Mouse (Mus musculus) left cerebral cortex, adult 18-20 months (tissue): Measurements from ENCODE around the gene 9430038I01Rik. TPM values are rescaled to one million over a fixed set of nuclear protein-coding genes. Genes with fewer than 3 reads are reported as not detected.
"Not testable (repeated sequence)": the region's sequence is repeated elsewhere in the genome, so short reads cannot be mapped to it uniquely, and the experiment has no call there.

ENCODE experiments used
- DNase-seq, 2 experiments: peaks; one replicate each; pipeline ENCODE4 v3.0.0; 2021 to 2022; ENCODE audit warnings: low spot score in 2 of 2, mixed read lengths in 1 of 2
- long read RNA-seq, 2 experiments: library from polyadenylated mRNA; stranded (forward); transcript quantifications; one replicate each; pipeline ENCODE4 v2.0.0; 2021
- total RNA-seq, 2 experiments: library from RNA; stranded (reverse); gene quantifications; 2 replicates each; pipeline ENCODE4 v1.2.3; 2021

9430038I01Rik gene
- total RNA-seq = 1 to 10 TPM; 3.1 to 4.3 TPM
- long read RNA-seq, experiment 1, partial matches to known transcripts = 0 of 4 reads
- long read RNA-seq, experiment 1, other reads (novel, unspliced or antisense) = 1 of 4 reads
- long read RNA-seq, experiment 2, transcript 9430038I01Rik-201 (4 exons, 1,126 nt) = major isoform, 9 of 14 reads
- long read RNA-seq, experiment 2, partial matches to known transcripts = 1 of 14 reads
- long read RNA-seq, experiment 2, other reads (novel, unspliced or antisense) = 2 of 14 reads

GRCm38 (mm10) chr7:137410337-137411197 is at the start of gene 9430038I01Rik:
Gene 9430038I01Rik (minus strand): TSS chr7:137410762.
- peak; percentile 96 to 97 for DNase-seq

- DNase-seq = no peak
Measured at GRCm38 (mm10) chr7:137445321-137445720, 34.8 kb upstream of the 9430038I01Rik start.

- DNase-seq = no peak
Measured at GRCm38 (mm10) chr7:137442951-137443350, 32.4 kb upstream of the 9430038I01Rik start.

GRCm38 (mm10) chr7:137438962-137439361 is 28.4 kb upstream of the 9430038I01Rik start:
- DNase-seq = not testable (repeated sequence)

GRCm38 (mm10) chr7:137438179-137438550 is 27.6 kb upstream of the 9430038I01Rik start:
- peak; percentile 32 to 53 for DNase-seq

GRCm38 (mm10) chr7:137437440-137438178 is 27.0 kb upstream of the 9430038I01Rik start, which contains the start of gene Glrx3:
Gene Glrx3 (plus strand): TSS chr7:137437614.
- peak; percentile 96 to 97 for DNase-seq

GRCm38 (mm10) chr7:137436901-137437300 is 26.3 kb upstream of the 9430038I01Rik start:
- no peak for DNase-seq

GRCm38 (mm10) chr7:137431769-137432603 is 21.4 kb upstream of the 9430038I01Rik start:
- no peak for DNase-seq

- DNase-seq = no peak
Measured at GRCm38 (mm10) chr7:137426693-137427092, 16.1 kb upstream of the 9430038I01Rik start.

- DNase-seq = no peak
Measured at GRCm38 (mm10) chr7:137421236-137421635, 10.7 kb upstream of the 9430038I01Rik start.

GRCm38 (mm10) chr7:137420550-137420949 is 10.0 kb upstream of the 9430038I01Rik start:
- DNase-seq = no peak

GRCm38 (mm10) chr7:137414710-137415109 is 4.1 kb upstream of the 9430038I01Rik start:
- no peak for DNase-seq

GRCm38 (mm10) chr7:137407428-137408058 is 3.0 kb downstream of the 9430038I01Rik start:
- DNase-seq = no peak

- no peak for DNase-seq
Measured at GRCm38 (mm10) chr7:137404146-137404545, 6.4 kb downstream of the 9430038I01Rik start.

- no peak for DNase-seq
Measured at GRCm38 (mm10) chr7:137398973-137399372, 11.6 kb downstream of the 9430038I01Rik start.

GRCm38 (mm10) chr7:137397361-137397910 is 13.1 kb downstream of the 9430038I01Rik start:
- DNase-seq = no peak

- DNase-seq = no peak
Measured at GRCm38 (mm10) chr7:137395421-137395820, 15.1 kb downstream of the 9430038I01Rik start.

- DNase-seq = no peak
Measured at GRCm38 (mm10) chr7:137387863-137388262, 22.7 kb downstream of the 9430038I01Rik start.

GRCm38 (mm10) chr7:137374996-137375395 is 35.6 kb downstream of the 9430038I01Rik start:
- DNase-seq = no peak

- DNase-seq = no peak
Measured at GRCm38 (mm10) chr7:137371770-137372169, 38.8 kb downstream of the 9430038I01Rik start.
